In the genomic region with DNA sequence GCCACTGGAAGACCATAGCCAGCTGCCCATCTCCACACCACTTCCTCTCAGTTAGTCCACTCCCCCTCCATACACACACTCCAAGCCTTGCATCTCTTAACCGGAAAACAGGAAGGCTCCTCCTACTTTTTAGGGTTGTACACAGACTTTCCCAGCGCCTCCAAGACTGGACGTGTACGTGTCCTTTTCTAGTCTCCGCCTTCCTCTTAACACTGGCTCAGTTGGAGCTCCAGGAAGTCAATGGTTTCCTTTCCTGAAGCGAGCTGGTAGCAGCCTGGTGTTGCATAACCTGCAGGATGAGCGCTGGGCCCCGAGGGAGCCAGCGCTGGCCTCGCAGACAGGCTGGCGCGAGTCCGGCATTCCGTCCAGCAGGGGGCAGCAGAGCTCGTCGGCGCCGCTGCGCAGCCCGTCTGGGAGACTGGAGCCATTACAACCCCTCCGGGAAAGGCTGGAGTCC, we compare ENCODE assay signal across 9 mouse cellular contexts.
DNase-seq lines count a peak whose midpoint lies in the region; ATAC-seq lines count a peak whose summit lies in the region.
"Had no signal": no experiment of that assay in that cellular context is flagged by ENCODE, and none has a peak within 500 bp of the region (broad histone marks: within the 10 kb centered on the region; RNA-seq: fewer than 3 reads in every experiment).

No protein-coding gene starts in this region.

- 3% methylated on average over 21 of the region's 21 CpGs for WGBS in heart, embryonic 12.5 days
- WGBS in kidney, embryonic 16.5 days, result 1% methylated on average over 21 of the region's 21 CpGs

- H3K4me1 ChIP-seq in brown adipose tissue, adult 24 weeks (ENCODE audit: control insufficient read depth, insufficient read depth, insufficient read length, low read length), result 0 out of 2 replicates have a peak, but pooled peaks cover 2% of the 10 kb centered on the region
- H3K4me1 ChIP-seq in heart, embryonic 12.5 days (replicated peaks), result peaks cover 26% of the 10 kb centered on the region
- H3K4me1 ChIP-seq in kidney, embryonic 16.5 days (ENCODE audit: insufficient read depth, low read length), result peaks cover 8% of the 10 kb centered on the region; the same call in 1 of the 2 replicates

- peak; percentile 82 for DNase-seq in CD4-positive, CD25-positive, alpha-beta regulatory T cell, adult 2 months (ENCODE audit: low read depth, low spot score)
- peak; percentile 30 for DNase-seq in fat pad, adult 2 months (ENCODE audit: extremely low read depth, low read depth, low spot score)
- peak; percentile 86 for DNase-seq in liver
- DNase-seq in monocyte, adult 2 months (ENCODE audit: low read depth in 1 of 2, low spot score in 2 of 2), result peak; percentile 65 to 81
- peak; percentile 57 to 80 for DNase-seq in spleen, postnatal 14 days (ENCODE audit: low spot score in 2 of 2)

- no peaks in the 10 kb centered on the region for H3K9me3 ChIP-seq in heart, embryonic 12.5 days (replicated peaks)
- no peaks in the 10 kb centered on the region for H3K9me3 ChIP-seq in kidney, embryonic 16.5 days (ENCODE audit: low read length)

- H3K27ac ChIP-seq in brown adipose tissue, adult 24 weeks (replicated peaks; ENCODE audit: low read depth, low read length), result peak overlapping the region; percentile 6; the same call in 1 of the 2 replicates
- peak overlapping the region; percentile 58 for H3K27ac ChIP-seq in heart, embryonic 12.5 days (ENCODE audit: poor library complexity, severe bottlenecking)
- peak overlapping the region; percentile 84 for H3K27ac ChIP-seq in kidney, embryonic 16.5 days (ENCODE audit: low read length)

- no peaks in the 10 kb centered on the region for H3K36me3 ChIP-seq in heart, embryonic 12.5 days
- no peaks in the 10 kb centered on the region for H3K36me3 ChIP-seq in kidney, embryonic 16.5 days (ENCODE audit: insufficient read depth, low read length)

- ATAC-seq in heart, embryonic 12.5 days (ENCODE audit: insufficient number of reproducible peaks, low FRiP score), result peak; percentile 84
- ATAC-seq in kidney, embryonic 16.5 days (ENCODE audit: low FRiP score, low TSS enrichment), result peak; percentile 95

- H3K9ac ChIP-seq in heart, embryonic 12.5 days, result 0 out of 2 replicates have a peak overlapping the region, but pooled peaks have one; percentile 25
- 0 out of 2 replicates have a peak overlapping the region, but pooled peaks have one; percentile 36 for H3K9ac ChIP-seq in kidney, embryonic 16.5 days (replicated peaks; ENCODE audit: low read length)

- peak overlapping the region; percentile 14 for H3K4me3 ChIP-seq in brown adipose tissue, adult 24 weeks (ENCODE audit: insufficient read depth, low read depth, low read length)
- peak overlapping the region; percentile 15 for H3K4me3 ChIP-seq in heart, embryonic 12.5 days
- peak overlapping the region; percentile 31 for H3K4me3 ChIP-seq in kidney, embryonic 16.5 days (ENCODE audit: low read length)
- H3K4me3 ChIP-seq: erythroblast, embryonic 14.5 days had no signal

- H3K27me3 ChIP-seq in heart, embryonic 12.5 days (replicated peaks), result no peaks in the 10 kb centered on the region
- H3K27me3 ChIP-seq in kidney, embryonic 16.5 days (ENCODE audit: insufficient read depth, low read length), result no peaks in the 10 kb centered on the region

- peak overlapping the region; percentile 50 for H3K4me2 ChIP-seq in heart, embryonic 12.5 days
- H3K4me2 ChIP-seq in kidney, embryonic 16.5 days (replicated peaks; ENCODE audit: low read depth, low read length), result peak overlapping the region; percentile 50

Comparison
In these comparisons a context has a peak if more than half of its experiments do, and no peak if none do; other contexts are left out.
1. Peak in every context shown above with its lines: DNase-seq, ATAC-seq, H3K4me3 ChIP-seq and H3K27ac ChIP-seq.
2. DNase-seq: peak in every context shown above with its lines; median percentile 86 in liver; 82 in CD4-positive, CD25-positive, alpha-beta regulatory T cell, adult 2 months; 73 in monocyte, adult 2 months; 68 in spleen, postnatal 14 days; 30 in fat pad, adult 2 months.
3. H3K27ac ChIP-seq: peak in every context shown above with its lines; median percentile 84 in kidney, embryonic 16.5 days; 58 in heart, embryonic 12.5 days; 6 in brown adipose tissue, adult 24 weeks.